Mouse (Mus musculus) left cerebral cortex, postnatal 36 days (tissue): ENCODE measurements around the gene Pafah2. TPM values are rescaled to one million over a fixed set of nuclear protein-coding genes. Genes with fewer than 3 reads are reported as not detected.

Experiments
- DNase-seq, 2 experiments: peaks; one replicate each; pipeline ENCODE4 v3.0.0; 2021 to 2022; ENCODE audit warnings: low spot score in 2 of 2, mixed read lengths in 1 of 2
- intact Hi-C: fragments of 180-260 bp; cut with DNase I; formaldehyde crosslinking; loops from one replicate; pipeline ENCODE4 v1.15.1; 2025
- total RNA-seq, 2 experiments: library from RNA; stranded (reverse); gene quantifications; 2 replicates each; pipeline ENCODE4 v1.2.3; 2021

Pafah2 gene
- total RNA-seq, 2 experiments from 2014 or later = 6.7 to 7.5 TPM

DNA sequence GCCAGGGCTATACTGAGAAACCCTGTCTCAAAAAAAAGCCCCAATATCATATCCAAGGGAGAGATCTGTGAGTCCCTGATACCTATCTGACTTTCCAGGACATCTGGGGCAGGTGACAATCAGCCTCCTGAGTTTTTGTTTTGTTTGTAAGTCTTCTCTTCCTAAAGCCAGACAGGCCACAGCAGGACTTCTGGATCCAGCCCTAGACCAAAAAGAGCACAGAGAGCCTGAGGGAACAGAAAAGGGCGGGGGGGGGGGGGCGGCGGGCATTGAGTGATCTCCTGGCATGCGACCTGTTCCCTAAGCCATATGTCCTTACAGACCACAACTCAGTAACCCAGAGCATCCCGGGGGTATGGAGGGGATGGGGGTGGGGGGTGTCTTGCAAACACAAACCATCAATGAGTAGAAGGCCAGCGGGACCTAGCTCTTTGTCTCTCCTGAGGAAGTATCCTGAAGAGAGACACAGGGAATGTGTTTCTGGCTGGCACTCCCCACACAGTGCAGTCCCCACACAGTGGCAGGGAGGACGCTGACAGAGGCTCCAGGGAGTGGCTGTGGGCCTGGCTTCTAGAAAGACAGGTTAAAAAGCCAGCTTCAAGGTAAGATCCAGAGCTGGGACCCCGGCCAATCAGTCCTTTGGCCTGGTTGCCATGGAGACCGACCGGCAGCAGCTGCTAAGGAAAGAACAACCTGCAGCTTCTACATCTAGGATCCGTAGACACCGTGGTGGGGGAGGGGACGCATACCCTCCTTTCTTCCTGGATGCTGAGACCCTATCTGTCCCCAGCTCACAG lies 53.7 kb downstream of the Pafah2 start:
- peak in 1 of 2 experiments; percentile 54 for DNase-seq
- intact Hi-C loops = no loop called here

- peak; percentile 69 for DNase-seq
- intact Hi-C loops = no loop called here
These were observed 54.5 kb downstream of the Pafah2 start for GRCm38 (mm10) chr4:134450392-134451195.

DNA sequence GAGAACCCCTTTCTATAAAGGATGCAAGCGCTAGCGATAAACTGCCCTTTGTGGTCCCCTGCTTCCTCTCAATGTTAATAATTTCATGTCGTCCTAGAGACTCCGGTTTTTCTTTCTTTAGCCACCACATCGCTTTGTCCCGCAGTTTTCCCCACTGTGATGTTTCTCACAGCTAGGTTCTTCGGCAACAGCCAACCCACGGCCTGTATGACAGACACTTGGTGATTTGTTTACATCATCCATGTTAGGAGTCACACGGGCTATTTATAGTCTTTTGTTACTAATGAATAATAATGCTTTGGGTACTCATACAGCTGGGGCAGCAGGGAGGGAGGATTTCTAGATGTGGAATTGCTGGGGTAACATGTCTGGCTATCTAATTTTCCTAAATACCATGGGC lies 55.4 kb downstream of the Pafah2 start:
- peak in 1 of 2 experiments; percentile 20 for DNase-seq
- intact Hi-C loops = no loop called here

DNA sequence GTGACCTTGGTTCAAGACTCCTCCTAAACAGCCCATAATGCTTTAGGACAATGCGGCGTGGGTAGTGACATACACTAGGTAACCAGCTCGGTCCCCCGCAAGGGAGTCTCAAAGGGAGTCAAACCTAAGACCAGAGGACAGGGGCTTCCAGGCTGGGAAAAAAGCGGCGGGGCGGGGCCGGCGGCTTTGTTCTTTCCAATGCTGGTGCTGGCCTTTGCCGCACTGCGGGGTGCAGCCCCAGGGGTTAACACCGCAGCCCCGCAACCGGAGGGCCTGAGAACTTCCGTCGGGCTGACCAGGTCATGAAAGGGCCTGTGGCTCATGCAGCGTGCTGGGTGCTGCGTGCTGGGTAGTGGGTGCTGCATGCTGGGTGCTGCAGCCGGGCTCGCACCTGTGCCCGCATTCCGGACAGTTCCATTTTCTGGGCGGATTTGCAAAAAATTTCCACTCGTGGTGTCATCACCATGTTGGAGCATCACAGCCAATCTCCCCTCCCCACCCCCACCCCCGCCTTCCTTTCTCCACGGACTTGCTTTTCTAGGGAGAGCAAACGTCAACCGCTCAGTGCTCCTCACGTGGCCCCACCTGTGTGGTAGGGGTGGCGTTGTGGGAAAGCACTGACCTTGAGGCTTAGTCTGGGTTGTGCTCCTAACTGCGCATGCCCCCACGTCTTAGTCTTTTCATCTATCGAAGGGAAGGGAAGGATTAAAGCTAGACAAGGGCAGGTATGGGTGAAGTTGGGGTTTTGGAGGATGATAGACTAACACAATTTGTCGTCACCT lies 57.7 kb downstream of the Pafah2 start:
- intact Hi-C loops = no loop called here
- DNase-seq = no peak

DNA sequence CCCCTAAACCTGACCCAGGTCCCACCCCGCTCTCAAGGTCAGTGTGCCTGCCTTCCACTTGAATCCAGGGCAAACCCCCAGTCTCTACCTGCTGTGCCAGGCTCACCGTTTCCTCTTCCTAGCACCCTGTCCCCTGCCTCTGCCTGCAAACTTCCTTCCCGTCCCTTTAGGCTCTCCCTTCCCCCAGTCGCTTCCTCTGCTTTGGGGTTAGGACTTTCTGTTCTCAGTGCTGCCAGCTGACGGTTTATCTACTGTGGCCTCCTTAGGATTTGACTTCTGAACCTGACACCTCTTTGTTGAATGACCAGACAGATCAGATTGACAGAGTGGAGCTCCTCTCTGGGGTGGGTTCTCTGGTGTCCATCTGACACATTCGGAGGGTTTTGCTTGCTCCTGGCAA lies 59.2 kb downstream of the Pafah2 start:
- intact Hi-C loops = no loop called here
- no peak for DNase-seq

DNA sequence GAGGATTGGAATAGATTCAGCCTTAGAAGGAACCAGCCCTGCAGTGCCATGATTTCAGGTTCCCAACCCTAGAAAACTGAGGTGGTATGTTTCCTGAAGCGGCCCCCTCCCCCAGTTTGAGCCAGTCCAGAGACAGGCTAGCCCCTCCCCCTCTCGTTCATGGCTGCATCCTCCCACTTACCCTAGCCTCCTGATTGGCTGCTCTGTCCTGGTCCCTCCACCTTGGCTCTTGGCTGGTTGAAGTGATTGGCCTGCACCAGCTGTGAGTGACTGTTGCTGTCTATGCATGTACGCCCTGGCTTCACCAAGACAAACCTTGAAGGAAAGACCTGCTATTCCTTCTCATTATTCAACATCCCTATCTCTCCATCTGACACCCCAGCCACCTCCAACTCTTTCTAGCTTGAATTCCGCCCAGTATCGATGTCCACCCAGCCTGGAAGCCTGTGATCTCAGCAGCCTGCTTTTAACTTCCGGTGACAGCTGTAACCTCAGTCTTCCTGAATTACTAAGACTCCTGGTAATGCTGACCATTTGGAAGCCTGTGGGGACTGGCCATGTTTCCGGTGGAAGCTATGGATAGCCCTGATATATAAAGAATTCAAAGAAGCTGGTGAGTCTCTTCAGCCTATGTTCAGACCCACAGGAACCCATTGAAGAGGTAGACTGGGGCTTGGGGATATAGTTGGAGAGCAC lies 61.2 kb downstream of the Pafah2 start:
- intact Hi-C loops = no loop called here

DNA sequence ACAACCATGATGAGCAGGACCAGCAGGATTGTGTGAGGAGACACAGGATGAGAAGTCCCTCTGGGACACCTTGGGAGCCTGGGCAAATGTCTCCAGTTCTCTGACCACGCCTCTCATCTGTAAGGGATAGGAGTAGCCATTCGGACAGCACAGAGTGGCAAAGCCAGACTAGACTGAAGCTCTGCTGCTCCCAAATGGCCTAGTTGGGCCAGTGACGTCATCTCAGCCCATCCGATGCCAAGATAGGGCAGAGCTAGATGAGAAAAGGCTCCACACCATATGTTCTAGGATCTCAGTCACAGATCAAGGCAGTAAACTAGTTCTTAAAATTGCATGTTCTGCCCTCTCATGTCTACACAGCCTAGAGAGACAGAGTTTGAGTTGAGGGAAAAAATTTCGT lies 62.7 kb downstream of the Pafah2 start:
- intact Hi-C loops = no loop called here

More for the DNA sequence above, 61.2 kb downstream of the Pafah2 start:
- DNase-seq = no peak

DNA sequence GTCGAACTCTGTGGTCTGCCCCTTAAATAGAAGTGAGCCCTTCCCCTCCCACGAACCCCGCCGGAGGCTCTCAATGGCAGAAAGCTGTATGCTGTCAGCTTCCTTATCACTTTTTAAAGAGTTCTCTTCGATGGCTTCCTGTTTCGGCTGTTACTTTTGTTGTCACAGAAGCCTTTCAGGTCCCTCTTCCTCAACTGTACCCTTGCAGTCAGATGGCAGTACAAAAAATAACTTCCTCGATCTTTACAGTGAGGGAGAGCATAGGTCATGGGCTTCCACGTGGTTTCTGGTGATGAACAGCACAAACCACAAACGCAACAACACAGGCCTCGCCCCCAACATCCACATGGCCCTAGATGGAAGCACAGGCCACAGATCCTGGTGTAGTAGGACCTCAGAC lies 64.2 kb downstream of the Pafah2 start:
- DNase-seq = no peak
- intact Hi-C loops = no loop called here

More for the DNA sequence above, 62.7 kb downstream of the Pafah2 start:
- DNase-seq = no peak

GRCm38 (mm10) chr4:134461252-134461651 lies 65.1 kb downstream of the Pafah2 start:
- intact Hi-C loops = no loop called here
- no peak for DNase-seq

GRCm38 (mm10) chr4:134465789-134466188 lies 69.7 kb downstream of the Pafah2 start:
- intact Hi-C loops = no loop called here

DNA sequence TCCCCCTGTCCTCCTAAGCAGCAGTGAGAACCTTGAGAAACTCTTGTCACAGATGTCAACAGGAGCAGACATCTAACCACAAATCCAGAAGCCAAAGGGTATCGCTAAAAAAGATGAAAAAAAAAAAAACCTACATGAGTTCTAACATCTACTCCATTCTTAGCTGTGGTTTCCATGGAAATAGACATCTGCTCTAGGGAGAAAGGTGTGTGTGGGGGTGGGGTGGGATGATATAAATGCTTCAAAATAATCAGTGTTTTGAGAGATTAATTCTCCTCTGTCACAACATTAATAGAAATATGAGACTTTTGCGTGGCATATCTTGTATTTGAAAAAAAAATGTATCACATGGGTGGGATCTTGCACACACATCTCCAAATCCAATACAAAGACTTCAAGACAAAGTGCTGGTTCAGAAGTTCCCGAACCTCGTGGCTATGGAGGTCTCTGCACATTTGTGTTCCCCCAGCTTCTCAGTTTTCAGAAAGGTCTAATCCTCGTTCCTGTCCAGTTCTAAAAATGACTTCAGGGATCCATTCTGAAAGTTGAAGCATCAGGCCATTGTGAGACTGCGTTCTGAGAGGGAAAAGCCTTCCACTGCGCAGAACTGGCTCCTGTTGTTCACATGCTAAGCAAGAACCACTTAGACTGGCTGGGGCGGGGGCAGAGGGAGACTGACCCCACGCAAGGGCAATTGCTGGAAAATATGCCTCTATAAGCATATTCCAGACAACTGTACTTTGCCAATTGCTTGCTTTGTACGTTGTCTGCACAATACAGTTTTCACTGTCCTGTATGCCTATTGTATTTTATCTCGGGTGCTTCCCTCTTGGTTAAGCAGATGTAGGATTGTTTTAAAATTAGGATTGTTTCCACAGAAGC lies 70.5 kb downstream of the Pafah2 start:
- intact Hi-C loops = no loop called here
- no peak for DNase-seq

More at GRCm38 (mm10) chr4:134465789-134466188, 69.7 kb downstream of the Pafah2 start:
- DNase-seq = no peak

GRCm38 (mm10) chr4:134467435-134468214 lies 71.5 kb downstream of the Pafah2 start:
- no peak for DNase-seq
- intact Hi-C loops = loop anchor here (2.0 kb wide), 1 partner anchor 71 kb away; the partner anchor contains the start of gene Pafah2

DNA sequence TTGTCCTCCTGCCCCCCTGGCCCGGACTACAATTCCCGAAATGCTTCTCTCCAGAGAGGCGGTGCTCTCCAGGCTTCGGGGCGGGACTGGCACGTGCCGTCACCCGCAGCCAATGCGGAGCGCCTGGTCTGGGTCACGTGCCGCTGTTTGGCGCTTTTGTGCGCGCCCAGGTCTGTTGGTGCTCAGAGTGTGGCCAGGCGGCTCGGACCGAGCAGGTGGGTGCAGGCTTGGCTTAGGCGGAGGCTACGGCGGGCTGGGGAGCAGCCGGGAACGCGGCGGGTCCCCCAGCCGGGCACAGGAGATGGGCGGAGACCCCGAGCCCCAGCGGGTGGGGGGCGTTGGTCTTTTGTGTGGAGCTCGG lies 72.1 kb downstream of the Pafah2 start, which contains the start of gene Stmn1:
TSS of gene Stmn1 (plus strand) at position 106 of the 361 bp plus-strand sequence.
- DNase-seq = peak; percentile 95 to 96
- intact Hi-C loops = loop anchor here (2.0 kb wide), 1 partner anchor 71 kb away; the partner anchor contains the start of gene Pafah2

DNA sequence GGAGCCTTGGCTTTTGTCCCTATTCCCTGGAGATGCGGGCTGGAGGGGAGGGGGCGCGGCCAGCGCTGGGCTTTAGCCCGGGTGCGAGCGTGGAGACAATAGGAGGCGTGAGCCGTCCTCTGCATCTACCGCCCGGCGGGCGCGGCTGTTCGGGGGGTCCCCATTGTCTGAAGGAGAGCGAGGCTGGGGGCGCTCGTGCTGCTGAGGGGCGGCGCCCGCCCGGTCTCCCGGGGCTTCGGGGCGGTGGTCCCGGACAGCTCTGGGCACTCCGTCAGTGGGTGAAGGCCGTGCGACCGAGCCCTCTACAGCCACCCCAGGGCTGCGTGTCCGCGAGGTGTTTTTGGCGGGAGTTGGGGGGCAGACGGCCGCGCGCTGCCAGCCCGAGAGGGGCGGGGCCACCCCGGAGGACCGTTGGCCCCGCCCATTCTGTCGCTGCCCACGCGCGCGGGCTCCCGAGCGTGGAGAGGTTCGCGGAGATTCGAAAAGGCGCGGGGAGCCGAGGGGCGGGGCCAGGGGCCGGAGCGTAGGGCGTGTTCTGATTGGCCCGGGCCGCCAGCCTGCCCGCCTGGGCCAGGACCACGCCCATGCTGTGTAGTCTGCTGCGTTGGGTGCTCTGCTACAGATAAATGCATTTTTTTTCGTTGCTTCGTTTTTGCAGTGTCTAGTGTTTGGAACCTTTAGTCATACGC lies 72.6 kb downstream of the Pafah2 start:
- DNase-seq = peak; percentile 90 to 94
- intact Hi-C loops = loop anchor here (2.0 kb wide), 1 partner anchor 72 kb away; the partner anchor contains the start of gene Pafah2

DNA sequence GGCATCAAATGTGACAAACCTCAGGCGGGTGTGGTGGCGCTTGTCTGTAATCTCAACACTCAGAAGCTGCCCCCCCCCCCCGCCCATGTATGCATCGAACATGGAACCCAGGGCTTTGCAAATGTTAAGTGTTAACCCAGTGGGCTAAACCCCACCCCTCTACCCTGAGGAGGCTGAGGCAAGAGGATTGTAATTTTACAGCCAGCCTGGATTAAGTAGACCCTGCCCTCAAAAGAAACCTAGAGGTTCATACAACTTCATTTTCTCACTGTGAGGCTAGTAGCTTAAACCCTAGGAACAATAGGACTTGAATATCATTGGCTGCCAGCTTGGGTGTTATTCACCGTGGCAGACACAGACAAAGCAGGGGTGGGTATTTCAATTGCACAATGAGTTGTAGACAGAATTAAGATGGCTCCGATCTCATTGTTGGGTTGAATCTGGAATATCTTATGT lies 73.2 kb downstream of the Pafah2 start:
- DNase-seq = no peak

DNA sequence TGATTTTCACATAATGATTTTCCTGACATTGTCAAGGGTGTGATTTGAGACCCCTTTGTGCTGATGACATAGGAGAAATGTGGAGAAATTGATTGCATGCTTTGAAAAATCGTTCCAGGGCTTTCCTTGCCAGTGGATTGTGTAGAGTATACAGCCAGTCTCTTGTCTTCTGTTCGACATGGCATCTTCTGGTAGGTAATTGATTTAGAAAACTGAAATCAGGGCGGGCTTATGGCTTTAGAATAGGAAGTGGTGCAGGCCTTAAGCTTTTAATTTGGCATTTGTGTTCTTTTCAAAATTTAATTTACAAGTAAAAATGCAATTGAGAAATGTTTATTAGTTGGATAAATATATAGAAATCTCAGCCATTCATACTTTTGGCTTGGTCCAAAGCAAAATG lies 73.9 kb downstream of the Pafah2 start:
- DNase-seq = no peak
- intact Hi-C loops = loop anchor here (2.0 kb wide), 1 partner anchor 73 kb away; the partner anchor contains the start of gene Pafah2

More for the DNA sequence above, 73.2 kb downstream of the Pafah2 start:
- intact Hi-C loops = loop anchor here (2.0 kb wide), 1 partner anchor 73 kb away; the partner anchor contains the start of gene Pafah2

GRCm38 (mm10) chr4:134471469-134471868 lies 75.3 kb downstream of the Pafah2 start:
- DNase-seq = no peak
- intact Hi-C loops = no loop called here
